Mouse (Mus musculus) 416B (cell line): ENCODE results near the gene Adamts14.

Source experiments
- DNase-seq: peaks from one replicate; pipeline ENCODE4 v3.0.0; 2011; ENCODE audit warnings: low read depth

Gene Adamts14

GRCm38 (mm10) chr10:61179927-61180326 is 93.3 kb downstream of the Adamts14 start:
- no peak for DNase-seq

- DNase-seq, result no peak
These were observed 94.6 kb downstream of the Adamts14 start for GRCm38 (mm10) chr10:61178687-61179086.

GRCm38 (mm10) chr10:61177751-61178150 is 95.5 kb downstream of the Adamts14 start:
- DNase-seq, result no peak

- DNase-seq, result no peak
These were observed 96.9 kb downstream of the Adamts14 start for GRCm38 (mm10) chr10:61176221-61176790.

GRCm38 (mm10) chr10:61175442-61176204 is 97.6 kb downstream of the Adamts14 start:
- DNase-seq, result peak; percentile 85

GRCm38 (mm10) chr10:61174711-61175441 is 98.4 kb downstream of the Adamts14 start:
- DNase-seq, result no peak

- peak; percentile 45 for DNase-seq
These were observed 100.7 kb downstream of the Adamts14 start for GRCm38 (mm10) chr10:61172496-61172895.

GRCm38 (mm10) chr10:61171654-61172053 is 101.6 kb downstream of the Adamts14 start, which contains the start of gene Tbata:
Tbata (plus strand) TSS chr10:61171954.
- DNase-seq, result no peak

GRCm38 (mm10) chr10:61168393-61168792 is 104.8 kb downstream of the Adamts14 start:
- DNase-seq, result no peak

GRCm38 (mm10) chr10:61167333-61168096 is 105.7 kb downstream of the Adamts14 start:
- peak; percentile 16 for DNase-seq

GRCm38 (mm10) chr10:61162366-61162765 is 110.9 kb downstream of the Adamts14 start:
- DNase-seq, result no peak

- no peak for DNase-seq
These were observed 112.6 kb downstream of the Adamts14 start for GRCm38 (mm10) chr10:61160671-61161070.

- DNase-seq, result no peak
These were observed 113.1 kb downstream of the Adamts14 start for GRCm38 (mm10) chr10:61160089-61160488.

GRCm38 (mm10) chr10:61158594-61158993 is 114.6 kb downstream of the Adamts14 start:
- no peak for DNase-seq

GRCm38 (mm10) chr10:61156453-61156852 is 116.8 kb downstream of the Adamts14 start:
- DNase-seq, result no peak

GRCm38 (mm10) chr10:61155611-61156010 is 117.6 kb downstream of the Adamts14 start:
- DNase-seq, result no peak

GRCm38 (mm10) chr10:61152131-61152530 is 121.1 kb downstream of the Adamts14 start:
- no peak for DNase-seq

GRCm38 (mm10) chr10:61150616-61151015 is 122.6 kb downstream of the Adamts14 start:
- DNase-seq, result no peak

- no peak for DNase-seq
These were observed 123.8 kb downstream of the Adamts14 start for GRCm38 (mm10) chr10:61149476-61149875.

GRCm38 (mm10) chr10:61147157-61148040 is 125.8 kb downstream of the Adamts14 start, which contains the start of gene Sgpl1:
Sgpl1 (minus strand) TSS chr10:61147703.
- DNase-seq, result peak; percentile 82
